Mouse (Mus musculus) retina, postnatal 1 day (tissue): ENCODE data around the gene Epsti1.

Experiments
- DNase-seq: peaks from one replicate; pipeline ENCODE4 v3.0.0-alpha.2; 2012

The Epsti1 gene

GRCm38 (mm10) chr14:78015540-78016321 lies 111.7 kb downstream of the Epsti1 start:
- DNase-seq: peak; percentile 48

GRCm38 (mm10) chr14:78016398-78016797 lies 112.4 kb downstream of the Epsti1 start:
- no peak for DNase-seq

- peak; percentile 68 for DNase-seq
Observed at GRCm38 (mm10) chr14:78019935-78020334, 115.9 kb downstream of the Epsti1 start.

GRCm38 (mm10) chr14:78038876-78039275 lies 134.8 kb downstream of the Epsti1 start:
- no peak for DNase-seq

GRCm38 (mm10) chr14:78040643-78041042 lies 136.6 kb downstream of the Epsti1 start:
- DNase-seq: no peak

GRCm38 (mm10) chr14:78041886-78042526 lies 138.0 kb downstream of the Epsti1 start:
- DNase-seq: no peak

GRCm38 (mm10) chr14:78043079-78043478 lies 139.0 kb downstream of the Epsti1 start:
- DNase-seq: no peak

GRCm38 (mm10) chr14:78048258-78048657 lies 144.2 kb downstream of the Epsti1 start:
- no peak for DNase-seq

- no peak for DNase-seq
Observed at GRCm38 (mm10) chr14:78048674-78049073, 144.6 kb downstream of the Epsti1 start.
